Mouse (Mus musculus) heart, embryonic 12.5 days (tissue): ENCODE results near the gene Ccs. TPM values are rescaled to one million over a fixed set of nuclear protein-coding genes. Genes with fewer than 3 reads are reported as not detected.
"Not testable (repeated sequence)": the region's sequence is repeated elsewhere in the genome, so short reads cannot be mapped to it uniquely, and the experiment has no call there.

Source experiments
- ATAC-seq: fragments of 200-750 bp; cut with Nextera tagmentation; 2 replicates; pipeline ENCODE4 v1.8.0; 2017; ENCODE audit warnings: moderate TSS enrichment, moderate library complexity; ENCODE audit not compliant: insufficient number of reproducible peaks, low FRiP score
- H3K27ac ChIP-seq: fragments of 300-500 bp; sonication (generic); 2 replicates; pipeline ENCODE4 v1.5.1; 2016; ENCODE audit warnings: mild to moderate bottlenecking, moderate library complexity; ENCODE audit not compliant: poor library complexity, severe bottlenecking
- H3K27me3 ChIP-seq: fragments of 300-500 bp; sonication (generic); replicated peaks from 2 replicates; pipeline ENCODE4 v1.6.1; 2016; ENCODE audit warnings: mild to moderate bottlenecking, moderate library complexity
- H3K36me3 ChIP-seq: fragments of 300-500 bp; sonication (generic); 2 replicates; pipeline ENCODE4 v1.6.1; 2016; ENCODE audit warnings: mild to moderate bottlenecking, moderate library complexity
- H3K4me1 ChIP-seq: fragments of 300-500 bp; sonication (generic); replicated peaks from 2 replicates; pipeline ENCODE4 v1.6.1; 2016; ENCODE audit warnings: mild to moderate bottlenecking
- H3K4me2 ChIP-seq: fragments of 300-500 bp; sonication (generic); 2 replicates; pipeline ENCODE4 v1.6.1; 2016; ENCODE audit warnings: mild to moderate bottlenecking, moderate library complexity
- H3K4me3 ChIP-seq: fragments of 300-500 bp; sonication (generic); 2 replicates; pipeline ENCODE4 v1.5.1; 2016; ENCODE audit warnings: mild to moderate bottlenecking
- H3K9ac ChIP-seq: fragments of 300-500 bp; sonication (generic); 2 replicates; pipeline ENCODE4 v1.6.1; 2016; ENCODE audit warnings: mild to moderate bottlenecking, moderate library complexity
- H3K9me3 ChIP-seq: fragments of 300-500 bp; sonication (generic); replicated peaks from 2 replicates; pipeline ENCODE4 v1.6.1; 2016; ENCODE audit warnings: mild to moderate bottlenecking, moderate library complexity
- WGBS: fragments of 180-500 bp; shearing (Covaris S2); methylation state at CpG from one replicate; pipeline ENCODE4 v1.1.7; 2016; 5-methylcytosine and 5-hydroxymethylcytosine counted together
- polyA plus RNA-seq: library from polyadenylated mRNA; unstranded; fragments of >200 nt; fragmentation: Nextera tagmentation; extraction: Ambion mirVana; gene quantifications from 2 replicates; pipeline ENCODE4 v1.2.1, GENCODE M21; 2016

Ccs gene
- polyA plus RNA-seq, 1 experiment from 2014 or later: 34.5 TPM

GRCm38 (mm10) chr19:4836096-4836495 is 3.0 kb downstream of the Ccs start:
- Histone ChIP-seq H3K4me1 (peaks cover 15% of the 10 kb centered on the region), H3K9ac (no peak overlapping the region), H3K9me3 (no peaks in the 10 kb centered on the region), H3K27me3 (peaks cover 16% of the 10 kb centered on the region), H3K36me3 (peaks cover 17% of the 10 kb centered on the region), H3K4me2 (no peak overlapping the region), H3K4me3 (no peak overlapping the region), H3K27ac (no peak overlapping the region)
- WGBS: 84% methylated on average over 2 of the region's 2 CpGs
- ATAC-seq: no peak

GRCm38 (mm10) chr19:4833977-4834376 is 5.2 kb downstream of the Ccs start:
- H3K9ac ChIP-seq: no peak overlapping the region
- no peak overlapping the region for H3K4me3 ChIP-seq
- no peak overlapping the region for H3K4me2 ChIP-seq
- WGBS: 83% methylated on average over 8 of the region's 8 CpGs
- H3K27ac ChIP-seq: no peak overlapping the region
- no peaks in the 10 kb centered on the region for H3K9me3 ChIP-seq
- H3K27me3 ChIP-seq: no peaks in the 10 kb centered on the region
- ATAC-seq: no peak
- peaks cover 10% of the 10 kb centered on the region; the same call in 1 of the 2 replicates for H3K4me1 ChIP-seq
- peaks cover 22% of the 10 kb centered on the region for H3K36me3 ChIP-seq

DNA sequence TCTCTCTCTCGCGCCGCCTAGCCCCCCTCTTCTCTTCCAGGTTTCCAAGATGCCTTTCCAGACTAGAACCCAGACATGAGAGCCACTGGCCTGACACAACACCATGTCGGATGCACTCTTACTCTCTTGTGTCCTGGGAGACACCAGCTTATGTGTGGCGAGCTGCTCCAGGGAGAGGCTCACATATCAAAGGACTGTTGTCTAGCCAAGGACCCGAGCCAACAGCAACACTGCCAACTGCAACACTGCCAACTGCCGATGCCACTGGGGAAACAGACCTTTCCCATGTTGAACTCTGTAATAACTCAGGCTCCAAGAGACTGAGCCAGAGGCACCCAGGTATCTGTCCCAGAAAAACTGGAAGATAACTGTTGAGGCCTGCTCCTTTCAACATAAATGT is 10.0 kb downstream of the Ccs start:
- no peak overlapping the region for H3K9ac ChIP-seq
- 70% methylated on average over 7 of the region's 7 CpGs for WGBS
- no peaks in the 10 kb centered on the region for H3K4me1 ChIP-seq
- peaks cover 40% of the 10 kb centered on the region for H3K36me3 ChIP-seq
- ATAC-seq: no peak
- no peak overlapping the region for H3K4me2 ChIP-seq
- H3K27ac ChIP-seq: no peak overlapping the region
- no peak overlapping the region for H3K4me3 ChIP-seq
- H3K27me3 ChIP-seq: no peaks in the 10 kb centered on the region
- no peaks in the 10 kb centered on the region for H3K9me3 ChIP-seq

- Histone ChIP-seq H3K4me3 (no peak overlapping the region), H3K4me2 (no peak overlapping the region), H3K36me3 (peaks cover 43% of the 10 kb centered on the region), H3K27ac (no peak overlapping the region), H3K9ac (no peak overlapping the region), H3K4me1 (no peaks in the 10 kb centered on the region), H3K9me3 (no peaks in the 10 kb centered on the region), H3K27me3 (no peaks in the 10 kb centered on the region)
- no peak for ATAC-seq
- WGBS: 58% methylated on average over 16 of the region's 16 CpGs
Measured at GRCm38 (mm10) chr19:4828444-4829114, 10.6 kb downstream of the Ccs start.

- Histone ChIP-seq H3K27me3 (0 out of 2 replicates have a peak, but pooled peaks cover 2% of the 10 kb centered on the region), H3K4me3 (no peak overlapping the region), H3K36me3 (peaks cover 19% of the 10 kb centered on the region), H3K4me2 (no peak overlapping the region), H3K4me1 (no peaks in the 10 kb centered on the region), H3K9me3 (no peaks in the 10 kb centered on the region), H3K27ac (no peak overlapping the region), H3K9ac (no peak overlapping the region)
- 62% methylated on average over 5 of the region's 5 CpGs for WGBS
- ATAC-seq: no peak
Measured at GRCm38 (mm10) chr19:4820678-4821303, 18.3 kb downstream of the Ccs start.

DNA sequence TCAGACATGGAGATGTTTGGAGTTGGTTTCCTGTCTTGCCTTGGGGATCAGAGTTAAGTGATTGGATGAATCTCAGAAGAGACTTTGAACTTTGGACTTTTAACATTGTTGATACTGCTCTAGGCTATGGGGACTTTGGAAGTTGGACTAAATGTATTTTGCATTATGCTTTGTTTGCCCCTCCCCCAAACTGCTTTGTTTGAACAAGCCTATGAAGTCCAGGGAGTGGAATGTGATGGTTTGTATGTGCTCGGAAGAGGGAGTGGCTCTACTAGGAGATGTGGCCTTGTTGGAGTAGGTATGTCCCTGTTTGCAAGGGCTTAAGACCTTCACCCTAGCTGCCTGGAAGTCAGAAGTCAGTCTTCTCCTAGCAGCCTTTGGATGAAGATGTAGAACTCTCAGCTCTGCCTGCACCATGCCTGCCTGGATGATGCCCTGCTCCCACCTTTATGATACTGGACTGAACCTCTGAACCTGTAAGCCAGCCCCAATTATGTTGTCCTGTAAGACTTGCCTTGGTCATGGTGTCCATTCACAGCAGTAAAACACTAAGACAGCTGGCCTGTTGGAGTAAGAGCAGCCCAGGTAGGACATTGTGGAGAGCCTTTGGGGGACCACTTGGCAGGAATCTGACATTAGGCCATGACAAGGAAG is 21.8 kb downstream of the Ccs start:
- 0 out of 2 replicates have a peak, but pooled peaks cover 2% of the 10 kb centered on the region for H3K27me3 ChIP-seq
- H3K36me3 ChIP-seq: no peaks in the 10 kb centered on the region
- ATAC-seq: no peak
- H3K9me3 ChIP-seq: no peaks in the 10 kb centered on the region
- no peak overlapping the region for H3K27ac ChIP-seq
- no peak overlapping the region for H3K4me3 ChIP-seq
- WGBS: 72% methylated on average over 1 of the region's 1 CpGs
- H3K4me2 ChIP-seq: no peak overlapping the region
- H3K9ac ChIP-seq: no peak overlapping the region
- no peaks in the 10 kb centered on the region for H3K4me1 ChIP-seq

- no peak for ATAC-seq
- WGBS: 83% methylated on average over 6 of the region's 6 CpGs
Measured at GRCm38 (mm10) chr19:4813015-4813414, 26.1 kb downstream of the Ccs start.

GRCm38 (mm10) chr19:4812334-4812949 is 26.7 kb downstream of the Ccs start:
- 73% methylated on average over 8 of the region's 8 CpGs for WGBS
- Histone ChIP-seq H3K4me3 (peak overlapping the region; percentile 81), H3K9ac (peak overlapping the region; percentile 92), H3K4me1 (peaks cover 22% of the 10 kb centered on the region), H3K27ac (peak overlapping the region; percentile 93), H3K4me2 (peak overlapping the region; percentile 83)
- H3K27me3 ChIP-seq, H3K36me3 ChIP-seq, ATAC-seq, H3K9me3 ChIP-seq: not testable (repeated sequence)

More at GRCm38 (mm10) chr19:4813015-4813414, 26.1 kb downstream of the Ccs start:
- Histone ChIP-seq H3K9ac (no peak overlapping the region), H3K9me3 (no peaks in the 10 kb centered on the region), H3K27ac (no peak overlapping the region), H3K36me3 (no peaks in the 10 kb centered on the region), H3K27me3 (no peaks in the 10 kb centered on the region), H3K4me2 (no peak overlapping the region), H3K4me3 (no peak overlapping the region), H3K4me1 (peaks cover 16% of the 10 kb centered on the region)

DNA sequence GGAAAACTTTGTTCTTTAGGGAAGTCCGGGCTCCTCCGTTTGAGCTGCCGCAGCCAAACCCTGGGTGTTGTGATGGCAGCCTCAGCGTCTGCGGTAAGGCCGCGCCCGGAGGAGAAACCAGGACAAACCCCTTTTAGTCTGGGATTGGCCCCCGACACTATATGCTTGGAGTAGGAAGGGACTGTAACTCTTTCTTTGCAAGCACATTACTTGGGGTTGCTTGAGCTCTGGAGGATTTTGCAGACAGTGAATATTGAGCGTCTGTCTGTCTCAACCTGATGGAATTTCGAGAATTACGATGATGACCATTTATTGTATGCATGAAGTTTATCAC is 27.3 kb downstream of the Ccs start:
- H3K27ac ChIP-seq: peak overlapping the region; percentile 93
- H3K4me1 ChIP-seq: peaks cover 22% of the 10 kb centered on the region
- H3K27me3 ChIP-seq: no peaks in the 10 kb centered on the region
- peak overlapping the region; percentile 83 for H3K4me2 ChIP-seq
- no peaks in the 10 kb centered on the region for H3K36me3 ChIP-seq
- H3K4me3 ChIP-seq: peak overlapping the region; percentile 81
- 5% methylated on average over 12 of the region's 12 CpGs for WGBS
- peak; percentile 7; the same call in 1 of the 2 replicates for ATAC-seq
- H3K9ac ChIP-seq: peak overlapping the region; percentile 92
- H3K9me3 ChIP-seq: no peaks in the 10 kb centered on the region

- Histone ChIP-seq H3K9ac (peak within 1 kb of the TSS; percentile 92), H3K9me3 (no peaks in the 10 kb centered on the region), H3K4me2 (peak within 1 kb of the TSS; percentile 83), H3K4me1 (peaks cover 22% of the 10 kb centered on the region), H3K36me3 (peaks cover 4% of the 10 kb centered on the region; the same call in 1 of the 2 replicates), H3K4me3 (peak within 1 kb of the TSS; percentile 81), H3K27ac (peak within 1 kb of the TSS; percentile 93), H3K27me3 (no peaks in the 10 kb centered on the region)
- ATAC-seq: peak; percentile 99
- under 1% methylated on average over 83 of the region's 83 CpGs for WGBS
Measured at GRCm38 (mm10) chr19:4811063-4811908, 27.8 kb downstream of the Ccs start, which contains the start of the genes Gm21992 and Rbm14. TSS of gene Gm21992 (minus strand) at chr19:4811612. TSS of gene Rbm14 (minus strand) at chr19:4811634.
